Mouse (Mus musculus) lung, embryonic 14.5 days (tissue): ENCODE measurements around the gene Atp8b2. TPM values are rescaled to one million over a fixed set of nuclear protein-coding genes. Genes with fewer than 3 reads are reported as not detected.

Source experiments
- ATAC-seq: fragments of 200-750 bp; cut with Nextera tagmentation; 2 replicates; pipeline ENCODE4 v1.8.0; 2017; ENCODE audit warnings: mild to moderate bottlenecking, moderate TSS enrichment, moderate library complexity; ENCODE audit not compliant: insufficient read depth
- DNase-seq: peaks from one replicate; pipeline ENCODE4 v3.0.0-alpha.2; 2015
- H3K27ac ChIP-seq: fragments of 300-500 bp; sonication (generic); 2 replicates; pipeline ENCODE4 v1.5.1; 2014; ENCODE audit warnings: low read depth, mild to moderate bottlenecking, moderate library complexity
- H3K27me3 ChIP-seq: fragments of 300-500 bp; sonication (generic); 2 replicates; pipeline ENCODE4 v1.6.1; 2014; ENCODE audit warnings: low read length, control low read depth; ENCODE audit not compliant: insufficient read depth
- H3K36me3 ChIP-seq: fragments of 300-500 bp; sonication (generic); 2 replicates; pipeline ENCODE4 v1.6.1; 2014; ENCODE audit warnings: control low read depth; ENCODE audit not compliant: insufficient read depth
- H3K4me1 ChIP-seq: fragments of 300-500 bp; sonication (generic); 2 replicates; pipeline ENCODE4 v1.6.1; 2014; ENCODE audit warnings: antibody characterized with exemption, control low read depth; ENCODE audit not compliant: insufficient read depth
- H3K4me2 ChIP-seq: fragments of 300-500 bp; sonication (generic); 2 replicates; pipeline ENCODE4 v1.6.1; 2014; ENCODE audit warnings: mild to moderate bottlenecking
- H3K4me3 ChIP-seq: fragments of 300-500 bp; sonication (generic); 2 replicates; pipeline ENCODE4 v1.5.1; 2014; ENCODE audit warnings: low read depth, low read length
- H3K9ac ChIP-seq: fragments of 300-500 bp; sonication (generic); 2 replicates; pipeline ENCODE4 v1.6.1; 2014
- H3K9me3 ChIP-seq: fragments of 300-500 bp; sonication (generic); 2 replicates; pipeline ENCODE4 v1.6.1; 2016; ENCODE audit warnings: low read depth, low read length, control low read depth
- CTCF ChIP-seq: IDR thresholded peaks from 2 replicates; pipeline ENCODE4 v1.5.1; 2016; ENCODE audit warnings: antibody characterized with exemption, low read depth
- WGBS: fragments of 180-500 bp; shearing (Covaris S2); extraction: QIAGEN DNeasy Blood & Tissue Kit; methylation state at CpG from one replicate; pipeline ENCODE4 v1.1.7; 2014; 5-methylcytosine and 5-hydroxymethylcytosine counted together
- polyA plus RNA-seq: library from polyadenylated mRNA; unstranded; fragments of >200 nt; fragmentation: Nextera tagmentation; extraction: Ambion mirVana; gene quantifications from 2 replicates; pipeline ENCODE4 v1.2.1, GENCODE M21; 2014

Atp8b2 gene
- polyA plus RNA-seq, 1 experiment from 2014 or later, result 20.5 TPM

DNA sequence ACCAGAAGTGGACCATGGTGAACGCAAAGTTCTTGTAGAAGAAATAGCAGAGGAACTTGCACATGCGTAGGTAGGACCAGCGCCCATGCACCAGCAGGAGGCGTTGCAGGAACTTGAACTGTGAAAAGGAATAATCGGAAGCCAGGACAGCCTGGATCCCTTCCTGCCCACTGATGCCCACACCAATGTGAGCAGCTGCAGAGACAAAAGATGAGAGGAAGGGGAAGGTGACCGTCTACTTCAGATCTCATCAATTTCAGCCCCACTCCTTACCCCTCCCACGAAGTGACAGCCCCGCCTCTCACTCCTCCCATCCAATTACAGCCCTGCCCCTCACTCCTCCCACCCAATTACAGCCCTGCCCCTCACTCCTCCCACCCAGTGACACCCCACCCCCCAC is 18.3 kb downstream of the Atp8b2 start:
- H3K4me1 ChIP-seq, result no peaks in the 10 kb centered on the region
- no peaks in the 10 kb centered on the region for H3K27me3 ChIP-seq
- H3K36me3 ChIP-seq, result peaks cover 99% of the 10 kb centered on the region
- WGBS, result 82% methylated on average over 8 of the region's 8 CpGs
- peak; percentile 34; the same call in 1 of the 2 replicates for TF ChIP-seq CTCF
- H3K9me3 ChIP-seq, result no peaks in the 10 kb centered on the region
- no peak overlapping the region for H3K4me3 ChIP-seq
- no peak overlapping the region for H3K9ac ChIP-seq
- ATAC-seq (no peak), DNase-seq (no peak)
- H3K4me2 ChIP-seq, result no peak overlapping the region
- no peak overlapping the region for H3K27ac ChIP-seq

DNA sequence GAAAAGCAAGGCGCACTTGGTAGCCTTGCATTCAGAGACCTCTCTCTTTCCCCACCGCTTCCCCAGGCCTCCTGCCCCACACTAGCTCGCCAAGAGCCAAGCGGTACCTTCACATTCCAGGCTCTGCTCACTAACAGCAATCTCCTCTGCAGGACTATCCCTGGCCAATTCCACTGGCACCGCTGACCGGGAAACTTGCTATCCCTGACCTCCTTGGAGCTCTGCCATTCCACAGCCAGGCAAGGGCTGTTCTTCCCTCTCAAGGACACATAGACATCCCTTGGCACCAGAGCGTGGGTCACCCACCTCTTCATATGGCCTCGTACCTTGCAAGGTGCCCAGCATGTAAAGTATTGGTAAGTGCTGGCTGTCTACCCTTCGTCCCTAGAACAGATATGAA is 20.4 kb downstream of the Atp8b2 start:
- Histone ChIP-seq H3K9me3 (no peaks in the 10 kb centered on the region), H3K4me2 (no peak overlapping the region), H3K9ac (no peak overlapping the region), H3K36me3 (peaks cover 96% of the 10 kb centered on the region), H3K4me1 (no peaks in the 10 kb centered on the region), H3K27ac (no peak overlapping the region), H3K4me3 (no peak overlapping the region), H3K27me3 (no peaks in the 10 kb centered on the region)
- no peak for DNase-seq
- TF ChIP-seq CTCF, result no peak
- 86% methylated on average over 9 of the region's 9 CpGs for WGBS
- ATAC-seq, result no peak

DNA sequence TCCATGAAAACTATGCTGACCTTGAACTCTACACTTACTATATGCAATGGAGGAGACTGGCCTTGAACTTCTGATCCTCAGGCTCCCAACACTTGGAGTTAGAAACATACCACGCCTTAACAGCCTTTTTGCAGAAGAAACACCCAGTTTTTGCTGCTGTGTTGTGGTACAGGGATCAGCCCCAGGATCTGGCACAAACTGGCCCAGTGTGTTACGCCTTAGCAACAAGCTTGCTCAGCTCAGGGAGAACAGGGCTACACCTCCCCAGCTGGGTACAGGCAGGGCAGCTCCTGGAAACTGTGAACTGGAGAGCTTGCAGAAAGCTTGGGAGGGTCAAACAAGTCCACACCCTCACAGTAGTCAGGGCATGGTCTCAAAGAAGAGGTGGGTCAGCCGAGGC is 26.8 kb downstream of the Atp8b2 start:
- no peak for ATAC-seq
- no peak overlapping the region for H3K4me3 ChIP-seq
- 88% methylated on average over 3 of the region's 3 CpGs for WGBS
- no peak overlapping the region for H3K4me2 ChIP-seq
- H3K4me1 ChIP-seq, result no peaks in the 10 kb centered on the region
- H3K9ac ChIP-seq, result no peak overlapping the region
- no peaks in the 10 kb centered on the region for H3K9me3 ChIP-seq
- TF ChIP-seq CTCF, result no peak
- no peak overlapping the region for H3K27ac ChIP-seq
- H3K27me3 ChIP-seq, result no peaks in the 10 kb centered on the region
- no peak for DNase-seq
- peaks cover 40% of the 10 kb centered on the region for H3K36me3 ChIP-seq

DNA sequence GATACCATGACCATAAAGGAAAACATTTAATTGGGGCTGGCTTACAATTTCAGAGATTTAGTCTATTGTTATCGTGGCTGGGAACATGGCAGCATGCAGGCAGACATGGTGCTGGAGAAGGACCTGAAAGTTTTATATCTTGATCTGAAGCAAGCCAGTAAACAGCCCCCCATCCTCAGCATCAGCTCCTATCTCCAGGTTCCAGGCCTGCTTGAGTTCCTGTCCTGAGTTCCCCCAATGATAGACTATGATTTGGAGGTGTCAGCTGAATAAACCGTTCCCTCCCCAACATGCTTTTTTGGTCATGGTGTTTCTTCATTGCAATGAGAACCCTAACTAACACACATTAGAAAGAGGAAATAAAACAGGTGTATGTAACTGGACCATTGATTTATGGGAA is 30.4 kb downstream of the Atp8b2 start:
- Histone ChIP-seq H3K4me3 (no peak overlapping the region), H3K27ac (no peak overlapping the region), H3K9ac (no peak overlapping the region), H3K4me2 (no peak overlapping the region), H3K36me3 (peaks cover 7% of the 10 kb centered on the region; the same call in 1 of the 2 replicates), H3K9me3 (no peaks in the 10 kb centered on the region), H3K4me1 (no peaks in the 10 kb centered on the region), H3K27me3 (no peaks in the 10 kb centered on the region)
- 88% methylated on average over 2 of the region's 2 CpGs for WGBS
- no peak for TF ChIP-seq CTCF
- ATAC-seq (no peak), DNase-seq (no peak)

DNA sequence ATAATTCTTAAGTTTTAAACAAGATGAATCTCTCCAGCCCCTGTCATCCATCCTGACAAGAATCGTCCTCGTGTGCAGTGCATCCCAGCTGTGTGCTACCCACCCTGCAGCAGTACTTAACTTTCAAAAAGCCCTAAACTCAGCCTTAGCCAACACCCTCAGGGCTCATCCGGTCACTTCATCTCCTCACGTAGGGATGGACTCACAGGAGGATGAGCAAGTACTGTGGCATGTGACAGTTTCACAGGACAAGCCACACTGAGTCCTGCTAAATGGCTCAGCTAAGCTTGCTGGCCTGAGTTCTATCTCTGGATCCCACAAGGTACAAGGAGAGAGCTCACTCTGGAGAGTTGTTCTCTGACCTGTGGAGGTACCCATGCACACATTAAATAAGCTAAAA is 34.4 kb downstream of the Atp8b2 start:
- DNase-seq (no peak), ATAC-seq (no peak)
- TF ChIP-seq CTCF, result no peak
- Histone ChIP-seq H3K9me3 (no peaks in the 10 kb centered on the region), H3K4me2 (no peak overlapping the region), H3K9ac (no peak overlapping the region), H3K4me1 (no peaks in the 10 kb centered on the region), H3K4me3 (no peak overlapping the region), H3K27me3 (no peaks in the 10 kb centered on the region), H3K27ac (no peak overlapping the region), H3K36me3 (no peaks in the 10 kb centered on the region)
- 56% methylated on average over 4 of the region's 4 CpGs for WGBS

DNA sequence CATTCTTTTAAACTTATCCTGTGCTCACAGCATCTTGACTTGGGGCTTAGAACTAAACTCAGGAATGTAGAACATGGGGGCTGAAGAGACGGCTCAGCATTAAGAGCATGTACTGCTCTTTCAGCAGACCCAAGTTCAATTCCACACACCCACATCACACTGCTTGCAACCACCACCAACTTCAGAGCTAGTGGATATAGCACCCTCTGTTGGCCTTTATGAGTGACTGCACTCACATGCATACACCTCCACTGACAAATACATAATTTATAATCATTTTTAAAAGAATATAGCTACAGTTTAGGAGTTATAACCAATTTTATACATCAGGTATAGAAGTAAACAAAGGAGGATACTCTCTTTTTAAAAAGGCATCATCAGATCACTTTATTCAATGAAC is 36.9 kb downstream of the Atp8b2 start:
- ATAC-seq (no peak), DNase-seq (no peak)
- Histone ChIP-seq H3K4me1 (no peaks in the 10 kb centered on the region), H3K9ac (no peak overlapping the region), H3K27ac (no peak overlapping the region), H3K27me3 (no peaks in the 10 kb centered on the region), H3K36me3 (no peaks in the 10 kb centered on the region), H3K4me3 (no peak overlapping the region), H3K4me2 (no peak overlapping the region), H3K9me3 (no peaks in the 10 kb centered on the region)
- 96% methylated on average over 1 of the region's 1 CpGs for WGBS
- TF ChIP-seq CTCF, result peak; percentile 22; the same call in 1 of the 2 replicates

DNA sequence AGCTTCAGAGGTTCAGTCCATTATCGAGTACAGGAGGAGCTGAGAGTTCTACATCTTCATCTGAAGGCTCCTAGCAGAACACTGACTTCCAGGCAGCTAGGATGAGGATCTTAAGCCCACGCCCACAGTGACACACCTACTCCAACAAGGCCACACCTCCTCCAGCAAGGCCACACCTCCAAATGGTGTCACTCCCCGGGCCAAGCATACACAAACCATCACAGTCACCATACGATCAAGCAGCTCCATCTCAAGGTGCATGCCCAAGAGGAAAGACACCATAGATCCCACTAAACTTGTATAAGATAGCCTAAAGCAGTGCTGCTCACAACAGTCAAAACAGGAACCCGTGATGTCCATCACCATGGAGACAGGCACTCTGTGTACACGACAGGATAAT is 42.6 kb downstream of the Atp8b2 start:
- no peak overlapping the region for H3K27ac ChIP-seq
- ATAC-seq (no peak), DNase-seq (no peak)
- H3K36me3 ChIP-seq, result no peaks in the 10 kb centered on the region
- H3K4me2 ChIP-seq, result no peak overlapping the region
- no peak overlapping the region for H3K9ac ChIP-seq
- H3K4me1 ChIP-seq, result no peaks in the 10 kb centered on the region
- no peaks in the 10 kb centered on the region for H3K27me3 ChIP-seq
- H3K4me3 ChIP-seq, result no peak overlapping the region
- H3K9me3 ChIP-seq, result no peaks in the 10 kb centered on the region
- no peak for TF ChIP-seq CTCF
- WGBS, result 47% methylated on average over 6 of the region's 6 CpGs

DNA sequence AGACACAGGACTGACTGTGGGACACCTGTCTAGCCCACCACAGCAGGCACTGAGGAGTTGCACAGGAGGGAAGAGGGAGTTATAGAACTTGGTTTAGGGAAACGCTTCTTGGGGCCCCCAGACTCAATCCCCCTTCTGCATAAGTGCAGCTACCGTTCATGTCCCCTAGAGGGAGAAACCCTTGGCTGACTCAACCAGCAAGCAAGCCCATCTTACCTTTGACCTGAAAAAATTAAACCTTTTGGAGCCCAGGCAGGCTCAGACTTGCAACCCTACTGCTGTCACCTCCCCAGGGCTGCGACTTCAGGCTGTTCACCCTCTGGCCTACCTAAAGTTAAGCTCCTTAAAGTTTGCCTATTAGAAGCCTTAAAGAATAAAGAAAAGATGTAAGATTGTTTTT is 45.9 kb downstream of the Atp8b2 start:
- 42% methylated on average over 3 of the region's 3 CpGs for WGBS
- H3K36me3 ChIP-seq, result no peaks in the 10 kb centered on the region
- H3K27ac ChIP-seq, result no peak overlapping the region
- H3K4me2 ChIP-seq, result no peak overlapping the region
- 0 out of 2 replicates have a peak, but pooled peaks have one; percentile 10 for TF ChIP-seq CTCF
- H3K9ac ChIP-seq, result no peak overlapping the region
- no peak overlapping the region for H3K4me3 ChIP-seq
- no peaks in the 10 kb centered on the region for H3K4me1 ChIP-seq
- no peaks in the 10 kb centered on the region for H3K9me3 ChIP-seq
- peaks cover 10% of the 10 kb centered on the region; the same call in 1 of the 2 replicates for H3K27me3 ChIP-seq
- no peak for ATAC-seq
- DNase-seq, result no peak
